Mouse (Mus musculus): ENCODE results near the gene Ifna5. TPM values are rescaled to one million over a fixed set of nuclear protein-coding genes. Genes with fewer than 3 reads are reported as not detected.

Gene Ifna5
- not detected for polyA plus RNA-seq (2015; fragmentation: Illumina TruSeq; extraction: RNeasy Lipid Tissue Mini Kit (QIAGEN cat#74804); ENCODE audit: insufficient read depth, low read depth, low replicate concordance)

GRCm38 (mm10) chr4:88835225-88835624 is at the start of gene Ifna5:
Ifna5 (plus strand) TSS chr4:88835525.

GRCm38 (mm10) chr4:88788402-88788801 is 46.9 kb upstream of the Ifna5 start, which contains the start of gene Gm13277:
Gm13277 (plus strand) TSS chr4:88788632.

GRCm38 (mm10) chr4:88791250-88791649 is 44.1 kb upstream of the Ifna5 start, which contains the start of gene Gm13278:
Gm13278 (plus strand) TSS chr4:88791550.

DNA sequence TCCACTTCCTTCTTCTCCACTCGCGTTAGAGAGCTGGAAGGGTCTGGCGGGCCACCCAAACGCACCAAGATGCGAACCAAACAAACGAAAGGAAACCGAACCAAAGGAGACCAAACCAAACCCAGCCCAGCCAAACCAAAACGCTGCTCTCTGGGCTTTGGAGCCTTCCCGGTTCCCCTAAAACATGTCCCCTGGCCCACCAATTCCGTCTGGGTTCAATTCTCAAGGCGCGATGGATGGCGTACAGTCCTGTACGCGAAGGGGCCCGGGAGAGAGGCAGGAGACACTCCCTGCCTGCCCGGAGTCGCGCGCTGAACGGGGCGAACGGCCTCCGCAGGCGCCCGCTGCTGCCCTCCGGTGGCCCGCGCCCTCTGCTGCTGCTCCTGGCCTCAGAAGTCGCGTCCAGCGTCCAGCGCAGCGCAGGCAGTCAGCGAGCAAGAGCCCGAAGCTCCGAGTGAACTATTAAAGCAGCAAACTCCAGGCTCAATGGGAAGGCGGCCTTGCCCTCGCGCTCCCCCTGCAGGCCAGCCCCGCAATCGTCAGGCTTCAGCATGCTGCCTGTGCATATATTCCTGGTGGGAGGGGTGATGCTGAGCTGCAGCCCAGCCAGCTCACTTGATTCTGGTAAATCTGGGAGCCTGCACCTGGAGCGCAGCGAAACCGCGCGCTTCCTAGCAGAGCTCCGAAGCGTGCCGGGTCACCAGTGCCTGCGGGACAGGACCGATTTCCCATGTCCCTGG is 41.2 kb upstream of the Ifna5 start, which contains the start of gene Gm13275:
Gm13275 (plus strand) TSS at position 552 of the 740 bp plus-strand sequence.

DNA sequence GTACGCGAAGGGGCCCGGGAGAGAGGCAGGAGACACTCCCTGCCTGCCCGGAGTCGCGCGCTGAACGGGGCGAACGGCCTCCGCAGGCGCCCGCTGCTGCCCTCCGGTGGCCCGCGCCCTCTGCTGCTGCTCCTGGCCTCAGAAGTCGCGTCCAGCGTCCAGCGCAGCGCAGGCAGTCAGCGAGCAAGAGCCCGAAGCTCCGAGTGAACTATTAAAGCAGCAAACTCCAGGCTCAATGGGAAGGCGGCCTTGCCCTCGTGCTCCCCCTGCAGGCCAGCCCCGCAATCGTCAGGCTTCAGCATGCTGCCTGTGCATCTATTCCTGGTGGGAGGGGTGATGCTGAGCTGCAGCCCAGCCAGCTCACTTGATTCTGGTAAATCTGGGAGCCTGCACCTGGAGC is 38.2 kb upstream of the Ifna5 start, which contains the start of gene Gm13279:
Gm13279 (plus strand) TSS at position 301 of the 400 bp plus-strand sequence.

DNA sequence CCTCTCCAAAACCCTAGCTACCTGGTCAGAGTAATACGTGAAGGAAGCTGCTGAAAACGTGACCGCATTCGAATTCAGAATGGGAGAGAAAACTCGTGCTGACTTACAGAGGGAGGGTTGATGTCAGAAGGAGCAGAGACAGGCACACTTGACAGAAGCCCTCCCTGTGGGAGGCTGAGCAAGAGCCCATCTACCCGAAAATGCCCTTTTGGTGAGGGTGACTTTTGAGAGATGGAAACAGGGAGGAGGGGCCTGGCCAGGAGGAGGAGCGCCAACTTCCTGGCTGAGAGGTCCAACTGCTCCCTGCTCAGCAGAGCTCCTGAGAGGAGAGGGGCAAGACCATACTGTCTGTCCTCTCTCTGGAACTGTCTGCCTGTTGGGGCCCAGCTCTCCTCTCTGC is 36.0 kb upstream of the Ifna5 start, which contains the start of gene Gm13285:
Gm13285 (plus strand) TSS at position 301 of the 400 bp plus-strand sequence.

DNA sequence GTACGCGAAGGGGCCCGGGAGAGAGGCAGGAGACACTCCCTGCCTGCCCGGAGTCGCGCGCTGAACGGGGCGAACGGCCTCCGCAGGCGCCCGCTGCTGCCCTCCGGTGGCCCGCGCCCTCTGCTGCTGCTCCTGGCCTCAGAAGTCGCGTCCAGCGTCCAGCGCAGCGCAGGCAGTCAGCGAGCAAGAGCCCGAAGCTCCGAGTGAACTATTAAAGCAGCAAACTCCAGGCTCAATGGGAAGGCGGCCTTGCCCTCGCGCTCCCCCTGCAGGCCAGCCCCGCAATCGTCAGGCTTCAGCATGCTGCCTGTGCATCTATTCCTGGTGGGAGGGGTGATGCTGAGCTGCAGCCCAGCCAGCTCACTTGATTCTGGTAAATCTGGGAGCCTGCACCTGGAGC is 32.4 kb upstream of the Ifna5 start, which contains the start of gene Gm13287:
Gm13287 (plus strand) TSS at position 301 of the 400 bp plus-strand sequence.

DNA sequence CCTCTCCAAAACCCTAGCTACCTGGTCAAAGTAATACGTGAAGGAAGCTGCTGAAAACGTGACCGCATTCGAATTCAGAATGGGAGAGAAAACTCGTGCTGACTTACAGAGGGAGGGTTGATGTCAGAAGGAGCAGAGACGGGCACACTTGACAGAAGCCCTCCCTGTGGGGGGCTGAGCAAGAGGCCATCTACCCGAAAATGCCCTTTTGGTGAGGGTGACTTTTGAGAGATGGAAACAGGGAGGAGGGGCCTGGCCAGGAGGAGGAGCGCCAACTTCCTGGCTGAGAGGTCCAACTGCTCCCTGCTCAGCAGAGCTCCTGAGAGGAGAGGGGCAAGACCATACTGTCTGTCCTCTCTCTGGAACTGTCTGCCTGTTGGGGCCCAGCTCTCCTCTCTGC is 30.1 kb upstream of the Ifna5 start, which contains the start of gene Gm13288:
Gm13288 (plus strand) TSS at position 301 of the 400 bp plus-strand sequence.

GRCm38 (mm10) chr4:88815928-88816327 is 19.4 kb upstream of the Ifna5 start, which contains the start of gene Ifna7:
Ifna7 (plus strand) TSS chr4:88816228.

GRCm38 (mm10) chr4:88819659-88820058 is 15.7 kb upstream of the Ifna5 start, which contains the start of gene Ifna11:
Ifna11 (plus strand) TSS chr4:88819959.

DNA sequence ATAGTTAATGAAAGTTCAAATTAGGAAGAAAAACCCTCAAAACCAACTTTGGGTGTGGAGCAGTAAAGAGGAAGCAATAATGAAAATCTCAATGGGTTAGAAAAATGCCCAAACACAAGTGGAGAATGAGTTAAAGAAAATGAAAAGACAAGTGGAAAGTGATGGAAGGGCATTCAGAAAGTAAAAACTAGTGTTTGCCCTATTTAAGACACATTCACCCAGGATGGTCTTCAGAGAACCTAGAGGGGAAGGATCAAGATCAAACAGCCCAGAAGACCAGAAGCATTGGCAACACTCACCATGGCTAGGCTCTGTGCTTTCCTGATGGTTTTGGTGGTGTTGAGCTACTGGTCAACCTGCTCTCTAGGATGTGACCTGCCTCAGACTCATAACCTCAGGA is 8.2 kb upstream of the Ifna5 start, which contains the start of gene Ifna6:
Ifna6 (plus strand) TSS at position 301 of the 400 bp plus-strand sequence.

DNA sequence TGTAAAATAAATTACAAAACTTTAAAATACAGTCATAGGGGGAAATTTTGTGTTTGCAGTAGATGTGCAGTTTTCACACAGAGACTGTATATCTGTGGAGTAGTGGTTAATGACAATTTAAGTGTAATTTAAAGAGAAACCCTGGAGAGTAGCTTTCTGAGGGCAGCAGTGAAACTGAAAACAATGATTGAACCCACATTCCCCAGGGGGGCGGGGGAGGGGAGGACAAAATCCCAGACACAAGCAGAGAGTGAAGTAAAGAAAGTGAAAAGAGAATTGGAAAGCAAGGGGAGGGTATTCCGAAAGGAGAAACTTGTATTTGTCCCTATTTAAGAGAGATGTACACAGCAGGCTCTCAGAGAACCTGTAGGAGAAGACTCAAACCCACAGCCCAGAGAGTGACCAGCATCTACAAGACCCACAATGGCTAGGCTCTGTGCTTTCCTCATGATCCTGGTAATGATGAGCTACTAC is 6.2 kb downstream of the Ifna5 start, which contains the start of gene Ifna4:
Ifna4 (plus strand) TSS at position 424 of the 474 bp plus-strand sequence.

GRCm38 (mm10) chr4:88849698-88850097 is 14.4 kb downstream of the Ifna5 start, which contains the start of gene Ifna1:
Ifna1 (plus strand) TSS chr4:88850087.

GRCm38 (mm10) chr4:88880101-88880500 is 44.8 kb downstream of the Ifna5 start, which contains the start of gene Ifne:
Ifne (minus strand) TSS chr4:88880201.

Other genes starting within 250 kb of the Ifna5 start
- not detected for gene Ifna9, start 243.1 kb upstream of the Ifna5 start, polyA plus RNA-seq (2015; fragmentation: Illumina TruSeq; extraction: RNeasy Lipid Tissue Mini Kit (QIAGEN cat#74804); ENCODE audit: insufficient read depth, low read depth, low replicate concordance)
- gene Ifna12, start 232.1 kb upstream of the Ifna5 start, polyA plus RNA-seq (2015; fragmentation: Illumina TruSeq; extraction: RNeasy Lipid Tissue Mini Kit (QIAGEN cat#74804); ENCODE audit: insufficient read depth, low read depth, low replicate concordance), result not detected
- not detected for gene C87499, start 201.1 kb upstream of the Ifna5 start, polyA plus RNA-seq (2015; fragmentation: Illumina TruSeq; extraction: RNeasy Lipid Tissue Mini Kit (QIAGEN cat#74804); ENCODE audit: insufficient read depth, low read depth, low replicate concordance)
- gene Ifna13, start 191.1 kb upstream of the Ifna5 start, polyA plus RNA-seq (2015; fragmentation: Illumina TruSeq; extraction: RNeasy Lipid Tissue Mini Kit (QIAGEN cat#74804); ENCODE audit: insufficient read depth, low read depth, low replicate concordance), result not detected
- not detected for gene Ifna16, start 158.6 kb upstream of the Ifna5 start, polyA plus RNA-seq (2015; fragmentation: Illumina TruSeq; extraction: RNeasy Lipid Tissue Mini Kit (QIAGEN cat#74804); ENCODE audit: insufficient read depth, low read depth, low replicate concordance)
- not detected for gene Ifna2, start 151.6 kb upstream of the Ifna5 start, polyA plus RNA-seq (2015; fragmentation: Illumina TruSeq; extraction: RNeasy Lipid Tissue Mini Kit (QIAGEN cat#74804); ENCODE audit: insufficient read depth, low read depth, low replicate concordance)
- not detected for gene Ifnab, start 144.2 kb upstream of the Ifna5 start, polyA plus RNA-seq (2015; fragmentation: Illumina TruSeq; extraction: RNeasy Lipid Tissue Mini Kit (QIAGEN cat#74804); ENCODE audit: insufficient read depth, low read depth, low replicate concordance)
- not detected for gene Gm26566, start 113.7 kb upstream of the Ifna5 start, polyA plus RNA-seq (2015; fragmentation: Illumina TruSeq; extraction: RNeasy Lipid Tissue Mini Kit (QIAGEN cat#74804); ENCODE audit: insufficient read depth, low read depth, low replicate concordance)
- gene Klhl9, start 113.1 kb upstream of the Ifna5 start, polyA plus RNA-seq (2015; fragmentation: Illumina TruSeq; extraction: RNeasy Lipid Tissue Mini Kit (QIAGEN cat#74804); ENCODE audit: insufficient read depth, low read depth, low replicate concordance), result 7.4 TPM
- gene Gm13271, start 80.7 kb upstream of the Ifna5 start, polyA plus RNA-seq (2015; fragmentation: Illumina TruSeq; extraction: RNeasy Lipid Tissue Mini Kit (QIAGEN cat#74804); ENCODE audit: insufficient read depth, low read depth, low replicate concordance), result not detected
- not detected for gene Gm13283, start 75.4 kb upstream of the Ifna5 start, polyA plus RNA-seq (2015; fragmentation: Illumina TruSeq; extraction: RNeasy Lipid Tissue Mini Kit (QIAGEN cat#74804); ENCODE audit: insufficient read depth, low read depth, low replicate concordance)
- not detected for gene Gm13290, start 61.7 kb upstream of the Ifna5 start, polyA plus RNA-seq (2015; fragmentation: Illumina TruSeq; extraction: RNeasy Lipid Tissue Mini Kit (QIAGEN cat#74804); ENCODE audit: insufficient read depth, low read depth, low replicate concordance)
- not detected for gene Gm13289, start 58.6 kb upstream of the Ifna5 start, polyA plus RNA-seq (2015; fragmentation: Illumina TruSeq; extraction: RNeasy Lipid Tissue Mini Kit (QIAGEN cat#74804); ENCODE audit: insufficient read depth, low read depth, low replicate concordance)
- gene Gm13272, start 55.7 kb upstream of the Ifna5 start, polyA plus RNA-seq (2015; fragmentation: Illumina TruSeq; extraction: RNeasy Lipid Tissue Mini Kit (QIAGEN cat#74804); ENCODE audit: insufficient read depth, low read depth, low replicate concordance), result not detected
- gene Ifnz, start 53.4 kb upstream of the Ifna5 start, polyA plus RNA-seq (2015; fragmentation: Illumina TruSeq; extraction: RNeasy Lipid Tissue Mini Kit (QIAGEN cat#74804); ENCODE audit: insufficient read depth, low read depth, low replicate concordance), result not detected
- gene Gm13276, start 49.8 kb upstream of the Ifna5 start, polyA plus RNA-seq (2015; fragmentation: Illumina TruSeq; extraction: RNeasy Lipid Tissue Mini Kit (QIAGEN cat#74804); ENCODE audit: insufficient read depth, low read depth, low replicate concordance), result not detected
- not detected for gene Gm13277, start 46.9 kb upstream of the Ifna5 start, polyA plus RNA-seq (2015; fragmentation: Illumina TruSeq; extraction: RNeasy Lipid Tissue Mini Kit (QIAGEN cat#74804); ENCODE audit: insufficient read depth, low read depth, low replicate concordance)
- not detected for gene Gm13278, start 44.0 kb upstream of the Ifna5 start, polyA plus RNA-seq (2015; fragmentation: Illumina TruSeq; extraction: RNeasy Lipid Tissue Mini Kit (QIAGEN cat#74804); ENCODE audit: insufficient read depth, low read depth, low replicate concordance)
- gene Gm13275, start 41.0 kb upstream of the Ifna5 start, polyA plus RNA-seq (2015; fragmentation: Illumina TruSeq; extraction: RNeasy Lipid Tissue Mini Kit (QIAGEN cat#74804); ENCODE audit: insufficient read depth, low read depth, low replicate concordance), result not detected
- not detected for gene Gm13279, start 38.1 kb upstream of the Ifna5 start, polyA plus RNA-seq (2015; fragmentation: Illumina TruSeq; extraction: RNeasy Lipid Tissue Mini Kit (QIAGEN cat#74804); ENCODE audit: insufficient read depth, low read depth, low replicate concordance)
- gene Gm13285, start 35.9 kb upstream of the Ifna5 start, polyA plus RNA-seq (2015; fragmentation: Illumina TruSeq; extraction: RNeasy Lipid Tissue Mini Kit (QIAGEN cat#74804); ENCODE audit: insufficient read depth, low read depth, low replicate concordance), result not detected
- gene Gm13287, start 32.3 kb upstream of the Ifna5 start, polyA plus RNA-seq (2015; fragmentation: Illumina TruSeq; extraction: RNeasy Lipid Tissue Mini Kit (QIAGEN cat#74804); ENCODE audit: insufficient read depth, low read depth, low replicate concordance), result not detected
- gene Gm13288, start 30.0 kb upstream of the Ifna5 start, polyA plus RNA-seq (2015; fragmentation: Illumina TruSeq; extraction: RNeasy Lipid Tissue Mini Kit (QIAGEN cat#74804); ENCODE audit: insufficient read depth, low read depth, low replicate concordance), result not detected
- gene Ifna7, start 19.3 kb upstream of the Ifna5 start, polyA plus RNA-seq (2015; fragmentation: Illumina TruSeq; extraction: RNeasy Lipid Tissue Mini Kit (QIAGEN cat#74804); ENCODE audit: insufficient read depth, low read depth, low replicate concordance), result not detected
- gene Ifna11, start 15.6 kb upstream of the Ifna5 start, polyA plus RNA-seq (2015; fragmentation: Illumina TruSeq; extraction: RNeasy Lipid Tissue Mini Kit (QIAGEN cat#74804); ENCODE audit: insufficient read depth, low read depth, low replicate concordance), result not detected
- not detected for gene Ifna6, start 8.1 kb upstream of the Ifna5 start, polyA plus RNA-seq (2015; fragmentation: Illumina TruSeq; extraction: RNeasy Lipid Tissue Mini Kit (QIAGEN cat#74804); ENCODE audit: insufficient read depth, low read depth, low replicate concordance)
- not detected for gene Ifna4, start 6.3 kb downstream of the Ifna5 start, polyA plus RNA-seq (2015; fragmentation: Illumina TruSeq; extraction: RNeasy Lipid Tissue Mini Kit (QIAGEN cat#74804); ENCODE audit: insufficient read depth, low read depth, low replicate concordance)
- not detected for gene Ifna1, start 14.6 kb downstream of the Ifna5 start, polyA plus RNA-seq (2015; fragmentation: Illumina TruSeq; extraction: RNeasy Lipid Tissue Mini Kit (QIAGEN cat#74804); ENCODE audit: insufficient read depth, low read depth, low replicate concordance)
- not detected for gene Ifne, start 44.7 kb downstream of the Ifna5 start, polyA plus RNA-seq (2015; fragmentation: Illumina TruSeq; extraction: RNeasy Lipid Tissue Mini Kit (QIAGEN cat#74804); ENCODE audit: insufficient read depth, low read depth, low replicate concordance)